Mouse (Mus musculus) CD4-positive, CD25-positive, alpha-beta regulatory T cell, adult 2 months (primary cell): ENCODE results near the gene Ccdc159.

ENCODE experiments used
- DNase-seq: peaks from one replicate; pipeline ENCODE4 v3.0.0-alpha.2; 2012; ENCODE audit warnings: low read depth, low spot score

Gene Ccdc159

GRCm38 (mm10) chr9:21927208-21927753 lies at the start of gene Ccdc159, which contains the start of gene Tmem205:
Gene Ccdc159, plus strand, starts transcription at chr9:21927471.
Gene Tmem205, minus strand, starts transcription at chr9:21927556.
- peak; percentile 48 for DNase-seq

GRCm38 (mm10) chr9:21889229-21889628 lies 38.0 kb upstream of the Ccdc159 start:
- DNase-seq, result peak; percentile 26

- DNase-seq, result peak; percentile 81
These were observed 25.9 kb upstream of the Ccdc159 start for GRCm38 (mm10) chr9:21901223-21901820.

GRCm38 (mm10) chr9:21904031-21904430 lies 23.2 kb upstream of the Ccdc159 start:
- DNase-seq, result no peak

- DNase-seq, result peak; percentile 27
These were observed 19.1 kb upstream of the Ccdc159 start for GRCm38 (mm10) chr9:21908216-21908615.

- no peak for DNase-seq
These were observed 17.6 kb upstream of the Ccdc159 start for GRCm38 (mm10) chr9:21909474-21910223.

GRCm38 (mm10) chr9:21916851-21917492 lies 10.3 kb upstream of the Ccdc159 start:
- no peak for DNase-seq

- no peak for DNase-seq
These were observed 9.7 kb upstream of the Ccdc159 start for GRCm38 (mm10) chr9:21917493-21918034.

GRCm38 (mm10) chr9:21918035-21918592 lies 9.2 kb upstream of the Ccdc159 start, which contains the start of gene Rab3d:
Gene Rab3d, minus strand, starts transcription at chr9:21918192.
- peak; percentile 96 for DNase-seq

- DNase-seq, result no peak
These were observed 8.4 kb upstream of the Ccdc159 start for GRCm38 (mm10) chr9:21918692-21919384.

- no peak for DNase-seq
These were observed 4.2 kb upstream of the Ccdc159 start for GRCm38 (mm10) chr9:21923036-21923435.

GRCm38 (mm10) chr9:21923490-21924098 lies 3.7 kb upstream of the Ccdc159 start:
- no peak for DNase-seq

GRCm38 (mm10) chr9:21924099-21924493 lies 3.2 kb upstream of the Ccdc159 start:
- no peak for DNase-seq

GRCm38 (mm10) chr9:21925034-21925433 lies 2.2 kb upstream of the Ccdc159 start:
- DNase-seq, result no peak

GRCm38 (mm10) chr9:21925506-21925905 lies 1.8 kb upstream of the Ccdc159 start:
- no peak for DNase-seq

- no peak for DNase-seq
These were observed 1.1 kb upstream of the Ccdc159 start for GRCm38 (mm10) chr9:21926155-21926554.

- no peak for DNase-seq
These were observed 487 bp upstream of the Ccdc159 start for GRCm38 (mm10) chr9:21926784-21927183.

GRCm38 (mm10) chr9:21929208-21929607 lies 1.9 kb downstream of the Ccdc159 start:
- no peak for DNase-seq

GRCm38 (mm10) chr9:21932006-21932405 lies 4.7 kb downstream of the Ccdc159 start:
- no peak for DNase-seq

GRCm38 (mm10) chr9:21932445-21933137 lies 5.3 kb downstream of the Ccdc159 start:
- no peak for DNase-seq
